Mouse (Mus musculus): ENCODE results near the gene 1700017B05Rik.

- no peak for TF ChIP-seq CTCF (IDR thresholded peaks at IDR 0.05; ENCODE audit: low read depth, low read length)
- TF ChIP-seq GATA1 (IDR thresholded peaks at IDR 0.05; ENCODE audit: borderline replicate concordance, low read length), result no peak
Observed at GRCm38 (mm10) chr9:57271081-57271480, 8.7 kb upstream of the 1700017B05Rik start.
